Mouse (Mus musculus) limb, embryonic 14.5 days (tissue): ENCODE data around the gene Col8a1. TPM values are rescaled to one million over a fixed set of nuclear protein-coding genes. Genes with fewer than 3 reads are reported as not detected.

ENCODE experiments used
- ATAC-seq: fragments of 200-750 bp; cut with Nextera tagmentation; 2 replicates; pipeline ENCODE4 v1.8.0; 2017; ENCODE audit warnings: low read depth, moderate number of reproducible peaks, moderate TSS enrichment; ENCODE audit not compliant: low FRiP score
- DNase-seq: peaks from one replicate; pipeline ENCODE4 v3.0.0-alpha.2; 2015; ENCODE audit warnings: low spot score
- H3K27ac ChIP-seq: fragments of 300-500 bp; sonication (generic); replicated peaks from 2 replicates; pipeline ENCODE4 v1.5.1; 2014; ENCODE audit warnings: low read depth, mild to moderate bottlenecking, low read length, moderate library complexity, mixed read lengths
- H3K27me3 ChIP-seq: fragments of 300-500 bp; sonication (generic); 2 replicates; pipeline ENCODE4 v1.6.1; 2014; ENCODE audit warnings: low read length, mixed read lengths; ENCODE audit not compliant: control insufficient read depth, insufficient read depth
- H3K36me3 ChIP-seq: fragments of 300-500 bp; sonication (generic); 2 replicates; pipeline ENCODE4 v1.6.1; 2014; ENCODE audit warnings: mild to moderate bottlenecking, low read length, moderate library complexity, mixed read lengths; ENCODE audit not compliant: control insufficient read depth, insufficient read depth
- H3K4me1 ChIP-seq: fragments of 300-500 bp; sonication (generic); 2 replicates; pipeline ENCODE4 v1.6.1; 2014; ENCODE audit warnings: antibody characterized with exemption, low read length, mixed read lengths; ENCODE audit not compliant: control insufficient read depth, insufficient read depth
- H3K4me2 ChIP-seq: fragments of 300-500 bp; sonication (generic); replicated peaks from 2 replicates; pipeline ENCODE4 v1.6.1; 2014; ENCODE audit warnings: low read depth, mild to moderate bottlenecking, low read length, moderate library complexity; ENCODE audit not compliant: severe bottlenecking
- H3K4me3 ChIP-seq: fragments of 300-500 bp; sonication (generic); replicated peaks from 2 replicates; pipeline ENCODE4 v1.5.1; 2014; ENCODE audit warnings: low read length
- H3K9ac ChIP-seq: fragments of 300-500 bp; sonication (generic); 2 replicates; pipeline ENCODE4 v1.6.1; 2014; ENCODE audit warnings: mild to moderate bottlenecking, low read depth, low read length, moderate library complexity; ENCODE audit not compliant: severe bottlenecking
- H3K9me3 ChIP-seq: fragments of 300-500 bp; sonication (generic); 2 replicates; pipeline ENCODE4 v1.6.1; 2016; ENCODE audit warnings: low read length; ENCODE audit not compliant: control insufficient read depth
- POLR2A ChIP-seq: fragments of 200-500 bp; IDR thresholded peaks from 2 replicates; pipeline ENCODE4 v1.8.0; 2012; ENCODE audit warnings: inconsistent platforms, mild to moderate bottlenecking, moderate library complexity, borderline replicate concordance; ENCODE audit not compliant: insufficient read depth, insufficient read length; ENCODE audit errors: extremely low read depth
- WGBS: fragments of 180-500 bp; shearing (Covaris S2); extraction: QIAGEN DNeasy Blood & Tissue Kit; methylation state at CpG from one replicate; pipeline ENCODE4 v1.1.7; 2014; 5-methylcytosine and 5-hydroxymethylcytosine counted together
- polyA plus RNA-seq, 2 experiments: library from polyadenylated mRNA; depleted of rRNA in 1 of 2; stranded (reverse) in 1 of 2; unstranded in 1 of 2; fragments of >200 nt; fragmentation: Nextera tagmentation in 1 of 2; extraction: Ambion mirVana in 1 of 2; gene quantifications; 2 replicates each; pipeline versions ENCODE4 v1.2.1 to v1.2.3; 2012 to 2014

Col8a1 gene
- polyA plus RNA-seq, 2 experiments: 10.0 to 22.5 TPM

- no peak overlapping the region for H3K9ac ChIP-seq
- DNase-seq: no peak
- no peak for ATAC-seq
- no peak for TF ChIP-seq POLR2A
- WGBS: 65% methylated on average over 2 of the region's 2 CpGs
- no peaks in the 10 kb centered on the region; the same call in 1 of the 2 replicates for H3K4me1 ChIP-seq
- H3K4me2 ChIP-seq: no peak overlapping the region
- no peak overlapping the region for H3K27ac ChIP-seq
- H3K4me3 ChIP-seq: no peak overlapping the region
- no peaks in the 10 kb centered on the region for H3K9me3 ChIP-seq
- no peaks in the 10 kb centered on the region for H3K36me3 ChIP-seq
- no peaks in the 10 kb centered on the region for H3K27me3 ChIP-seq
Observed at GRCm38 (mm10) chr16:57582008-57582407, 172.5 kb downstream of the Col8a1 start.

- Histone ChIP-seq H3K9me3 (no peaks in the 10 kb centered on the region), H3K27ac (no peak overlapping the region), H3K9ac (no peak overlapping the region), H3K4me2 (no peak overlapping the region), H3K4me1 (no peaks in the 10 kb centered on the region; the same call in 1 of the 2 replicates), H3K4me3 (no peak overlapping the region), H3K27me3 (no peaks in the 10 kb centered on the region), H3K36me3 (no peaks in the 10 kb centered on the region)
- 72% methylated on average over 7 of the region's 7 CpGs for WGBS
- ATAC-seq (no peak), DNase-seq (no peak)
- no peak for TF ChIP-seq POLR2A
Observed at GRCm38 (mm10) chr16:57580041-57580440, 174.5 kb downstream of the Col8a1 start.

GRCm38 (mm10) chr16:57577519-57577918, 177.0 kb downstream of the Col8a1 start:
- ATAC-seq: no peak
- H3K36me3 ChIP-seq: peaks cover 6% of the 10 kb centered on the region; the same call in 1 of the 2 replicates
- H3K9me3 ChIP-seq: no peaks in the 10 kb centered on the region
- H3K4me1 ChIP-seq: 0 out of 2 replicates have a peak, but pooled peaks cover 7% of the 10 kb centered on the region
- no peak overlapping the region for H3K4me3 ChIP-seq
- no peak for DNase-seq
- H3K9ac ChIP-seq: no peak overlapping the region
- no peaks in the 10 kb centered on the region for H3K27me3 ChIP-seq
- no peak for TF ChIP-seq POLR2A
- H3K4me2 ChIP-seq: no peak overlapping the region
- H3K27ac ChIP-seq: no peak overlapping the region
- WGBS: 88% methylated on average over 1 of the region's 1 CpGs

- Histone ChIP-seq H3K36me3 (peaks cover 20% of the 10 kb centered on the region), H3K4me3 (no peak overlapping the region), H3K4me2 (no peak overlapping the region), H3K27ac (no peak overlapping the region), H3K9ac (no peak overlapping the region), H3K27me3 (no peaks in the 10 kb centered on the region), H3K4me1 (0 out of 2 replicates have a peak, but pooled peaks cover 10% of the 10 kb centered on the region), H3K9me3 (no peaks in the 10 kb centered on the region)
- no peak for ATAC-seq
- no peak for DNase-seq
- WGBS: 96% methylated on average over 1 of the region's 1 CpGs
- no peak for TF ChIP-seq POLR2A
Observed at GRCm38 (mm10) chr16:57575764-57576388, 178.7 kb downstream of the Col8a1 start.

Other genes with a start within 250 kb of the Col8a1 start
- gene Cmss1, start 147.9 kb downstream of the Col8a1 start, polyA plus RNA-seq (2012; rRNA removed): 9.9 and 10.9 TPM in 2 replicates
- 45.3 and 46.5 TPM in 2 replicates for gene Cmss1, start 147.9 kb downstream of the Col8a1 start, polyA plus RNA-seq (2014; fragmentation: Nextera tagmentation; extraction: Ambion mirVana)